Mouse (Mus musculus): ENCODE results near the gene Armt1. TPM values are rescaled to one million over a fixed set of nuclear protein-coding genes. Genes with fewer than 3 reads are reported as not detected.
A peak's percentile ranks its signal among the peaks of the same experiment; 100 is the strongest.

Armt1 gene
- polyA plus RNA-seq, 1 experiment from 2014 or later: 21.1 TPM

GRCm38 (mm10) chr10:4480929-4481328 is 48.7 kb downstream of the Armt1 start:
- DNase-seq: peak; percentile 71
- 33% methylated on average over 3 of the region's 3 CpGs for WGBS

GRCm38 (mm10) chr10:4481695-4482094 is 49.4 kb downstream of the Armt1 start:
- Histone ChIP-seq H3K4me3 (ENCODE audit: low read depth, low read length) (no peak overlapping the region), H3K4me1 (ENCODE audit: insufficient read depth) (0 out of 2 replicates have a peak, but pooled peaks cover 5% of the 10 kb centered on the region), H3K9ac (no peak overlapping the region), H3K9me3 (ENCODE audit: low read depth, low read length) (no peaks in the 10 kb centered on the region), H3K27ac (ENCODE audit: low read depth) (no peak overlapping the region), H3K36me3 (ENCODE audit: insufficient read depth) (no peaks in the 10 kb centered on the region), H3K27me3 (ENCODE audit: insufficient read depth, low read length) (no peaks in the 10 kb centered on the region), H3K4me2 (no peak overlapping the region)
- 68% methylated on average over 8 of the region's 8 CpGs for WGBS
- ATAC-seq (ENCODE audit: insufficient read depth): no peak
- no peak for DNase-seq
- no peak for TF ChIP-seq CTCF (IDR thresholded peaks at IDR 0.05; ENCODE audit: low read depth)

More at GRCm38 (mm10) chr10:4480929-4481328, 48.7 kb downstream of the Armt1 start:
- Histone ChIP-seq H3K9me3 (ENCODE audit: low read depth, low read length) (no peaks in the 10 kb centered on the region), H3K27ac (ENCODE audit: low read depth) (no peak overlapping the region), H3K9ac (no peak overlapping the region), H3K4me1 (ENCODE audit: insufficient read depth) (0 out of 2 replicates have a peak, but pooled peaks cover 5% of the 10 kb centered on the region), H3K27me3 (ENCODE audit: insufficient read depth, low read length) (no peaks in the 10 kb centered on the region), H3K4me3 (ENCODE audit: low read depth, low read length) (no peak overlapping the region), H3K4me2 (no peak overlapping the region), H3K36me3 (ENCODE audit: insufficient read depth) (no peaks in the 10 kb centered on the region)
- TF ChIP-seq CTCF (IDR thresholded peaks at IDR 0.05; ENCODE audit: low read depth): no peak
- ATAC-seq (ENCODE audit: insufficient read depth): peak; percentile 86

DNA sequence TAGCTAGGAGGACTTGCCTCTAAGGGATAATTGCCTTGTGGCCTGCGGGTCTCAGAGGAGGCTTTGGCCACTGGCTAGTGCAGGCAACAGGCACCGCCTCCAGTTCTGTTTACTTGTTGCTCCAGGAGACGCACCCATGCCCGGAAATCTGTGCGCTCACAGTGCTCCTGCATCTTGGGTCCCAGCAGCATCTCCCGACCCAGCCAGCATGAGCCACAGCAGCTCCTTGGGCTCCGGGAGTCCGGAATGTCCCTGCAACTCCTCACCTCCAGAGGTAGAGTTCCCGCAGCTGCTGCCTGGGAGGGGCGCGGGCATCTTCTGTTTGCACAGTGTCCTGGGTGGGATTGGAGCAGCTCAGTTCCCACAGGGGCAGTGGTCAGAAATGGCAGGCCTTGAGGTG is 50.1 kb downstream of the Armt1 start, which contains the start of gene Ccdc170:
Gene Ccdc170 (plus strand): TSS at position 148 of the 400 bp plus-strand sequence.
- Histone ChIP-seq H3K9ac (no peak within 1 kb of the TSS), H3K9me3 (ENCODE audit: low read depth, low read length) (no peaks in the 10 kb centered on the region), H3K27ac (ENCODE audit: low read depth) (no peak within 1 kb of the TSS), H3K4me3 (ENCODE audit: low read depth, low read length) (no peak within 1 kb of the TSS), H3K4me1 (ENCODE audit: insufficient read depth) (0 out of 2 replicates have a peak, but pooled peaks cover 5% of the 10 kb centered on the region), H3K27me3 (ENCODE audit: insufficient read depth, low read length) (no peaks in the 10 kb centered on the region), H3K36me3 (ENCODE audit: insufficient read depth) (no peaks in the 10 kb centered on the region), H3K4me2 (no peak within 1 kb of the TSS)
- TF ChIP-seq CTCF (IDR thresholded peaks at IDR 0.05; ENCODE audit: low read depth): no peak
- DNase-seq: no peak
- WGBS: 42% methylated on average over 11 of the region's 11 CpGs
- ATAC-seq (ENCODE audit: insufficient read depth): no peak

GRCm38 (mm10) chr10:4483848-4484247 is 51.6 kb downstream of the Armt1 start:
- no peak overlapping the region for H3K27ac ChIP-seq (ENCODE audit: low read depth)
- H3K4me2 ChIP-seq: no peak overlapping the region
- no peaks in the 10 kb centered on the region for H3K27me3 ChIP-seq (ENCODE audit: insufficient read depth, low read length)
- H3K9ac ChIP-seq: no peak overlapping the region
- ATAC-seq (ENCODE audit: insufficient read depth) (no peak), DNase-seq (no peak)
- H3K36me3 ChIP-seq (ENCODE audit: insufficient read depth): no peaks in the 10 kb centered on the region
- 0 out of 2 replicates have a peak, but pooled peaks cover 5% of the 10 kb centered on the region for H3K4me1 ChIP-seq (ENCODE audit: insufficient read depth)
- 92% methylated on average over 1 of the region's 1 CpGs for WGBS
- no peak overlapping the region for H3K4me3 ChIP-seq (ENCODE audit: low read depth, low read length)
- H3K9me3 ChIP-seq (ENCODE audit: low read depth, low read length): no peaks in the 10 kb centered on the region
- no peak for TF ChIP-seq CTCF (IDR thresholded peaks at IDR 0.05; ENCODE audit: low read depth)

GRCm38 (mm10) chr10:4484986-4485385 is 52.7 kb downstream of the Armt1 start:
- H3K4me2 ChIP-seq: no peak overlapping the region
- 0 out of 2 replicates have a peak, but pooled peaks cover 5% of the 10 kb centered on the region for H3K4me1 ChIP-seq (ENCODE audit: insufficient read depth)
- H3K27me3 ChIP-seq (ENCODE audit: insufficient read depth, low read length): no peaks in the 10 kb centered on the region
- ATAC-seq (ENCODE audit: insufficient read depth) (no peak), DNase-seq (no peak)
- no peak overlapping the region for H3K9ac ChIP-seq
- no peaks in the 10 kb centered on the region for H3K36me3 ChIP-seq (ENCODE audit: insufficient read depth)
- H3K4me3 ChIP-seq (ENCODE audit: low read depth, low read length): no peak overlapping the region
- no peak overlapping the region for H3K27ac ChIP-seq (ENCODE audit: low read depth)
- 72% methylated on average over 9 of the region's 9 CpGs for WGBS
- H3K9me3 ChIP-seq (ENCODE audit: low read depth, low read length): no peaks in the 10 kb centered on the region
- no peak for TF ChIP-seq CTCF (IDR thresholded peaks at IDR 0.05; ENCODE audit: low read depth)

GRCm38 (mm10) chr10:4489865-4490264 is 57.6 kb downstream of the Armt1 start:
- Histone ChIP-seq H3K4me2 (no peak overlapping the region), H3K4me1 (ENCODE audit: insufficient read depth) (no peaks in the 10 kb centered on the region), H3K27ac (ENCODE audit: low read depth) (no peak overlapping the region), H3K9me3 (ENCODE audit: low read depth, low read length) (no peaks in the 10 kb centered on the region), H3K27me3 (ENCODE audit: insufficient read depth, low read length) (no peaks in the 10 kb centered on the region), H3K36me3 (ENCODE audit: insufficient read depth) (no peaks in the 10 kb centered on the region), H3K9ac (no peak overlapping the region), H3K4me3 (ENCODE audit: low read depth, low read length) (no peak overlapping the region)
- 84% methylated on average over 5 of the region's 5 CpGs for WGBS
- DNase-seq: no peak
- no peak for TF ChIP-seq CTCF (IDR thresholded peaks at IDR 0.05; ENCODE audit: low read depth)
- ATAC-seq (ENCODE audit: insufficient read depth): no peak

GRCm38 (mm10) chr10:4491281-4491680 is 59.0 kb downstream of the Armt1 start:
- 42% methylated on average over 2 of the region's 3 CpGs for WGBS
- Histone ChIP-seq H3K4me3 (ENCODE audit: low read depth, low read length) (no peak overlapping the region), H3K4me2 (no peak overlapping the region), H3K27me3 (ENCODE audit: insufficient read depth, low read length) (no peaks in the 10 kb centered on the region), H3K9me3 (ENCODE audit: low read depth, low read length) (no peaks in the 10 kb centered on the region), H3K36me3 (ENCODE audit: insufficient read depth) (no peaks in the 10 kb centered on the region), H3K4me1 (ENCODE audit: insufficient read depth) (no peaks in the 10 kb centered on the region), H3K27ac (ENCODE audit: low read depth) (no peak overlapping the region), H3K9ac (no peak overlapping the region)
- ATAC-seq (ENCODE audit: insufficient read depth): no peak
- no peak for TF ChIP-seq CTCF (IDR thresholded peaks at IDR 0.05; ENCODE audit: low read depth)
- DNase-seq: no peak

Data from lung, embryonic 14.5 days (tissue).